Mouse (Mus musculus) olfactory bulb, adult 2 months (tissue): Measurements from ENCODE around the gene Srsf10. TPM values are rescaled to one million over a fixed set of nuclear protein-coding genes. Genes with fewer than 3 reads are reported as not detected.

Experiments
- H3K27ac ChIP-seq: fragments of 200-500 bp; 2 replicates; pipeline ENCODE4 v1.5.1; 2012; ENCODE audit warnings: low read depth, low read length; ENCODE audit not compliant: insufficient read depth
- H3K4me1 ChIP-seq: fragments of 200-500 bp; 2 replicates; pipeline ENCODE4 v1.6.1; 2012; ENCODE audit warnings: low read length; ENCODE audit not compliant: control insufficient read depth, insufficient read depth
- H3K4me3 ChIP-seq: fragments of 200-500 bp; 2 replicates; pipeline ENCODE4 v1.5.1; 2012; ENCODE audit warnings: mild to moderate bottlenecking, low read depth, low read length, moderate library complexity; ENCODE audit not compliant: insufficient read depth
- CTCF ChIP-seq: fragments of 200-500 bp; IDR thresholded peaks from 2 replicates; pipeline ENCODE4 v1.5.1; 2012; ENCODE audit warnings: low read depth, mild to moderate bottlenecking, low read length, moderate library complexity; ENCODE audit not compliant: insufficient read depth
- POLR2A ChIP-seq: fragments of 200-500 bp; IDR thresholded peaks from 2 replicates; pipeline ENCODE4 v1.6.1; 2012; ENCODE audit warnings: mild to moderate bottlenecking, low read depth, low read length, moderate library complexity; ENCODE audit not compliant: insufficient read depth
- WGBS: fragments of 180-500 bp; shearing (Covaris S2); methylation state at CpG from one replicate; pipeline ENCODE4 v1.1.7; 2018; 5-methylcytosine and 5-hydroxymethylcytosine counted together
- polyA plus RNA-seq: library from polyadenylated mRNA; stranded (reverse); fragments of >200 nt; gene quantifications from 2 replicates; pipeline ENCODE4 v1.2.4, GENCODE M21; 2012; ENCODE audit warnings: low replicate concordance; ENCODE audit not compliant: missing spikeins, insufficient read depth, insufficient read length

The Srsf10 gene
- polyA plus RNA-seq: not detected in 2 replicates

- TF ChIP-seq CTCF: no peak
- peak; percentile 76 for TF ChIP-seq POLR2A
- peaks cover 10% of the 10 kb centered on the region for H3K4me1 ChIP-seq
- under 1% methylated on average over 67 of the region's 67 CpGs for WGBS
- peak within 1 kb of the TSS; percentile 95 for H3K4me3 ChIP-seq
- peak within 1 kb of the TSS; percentile 100 for H3K27ac ChIP-seq
These were observed at the start of gene Srsf10 for GRCm38 (mm10) chr4:135855536-135856222. Gene Srsf10 (plus strand): TSS chr4:135855747.

GRCm38 (mm10) chr4:135814896-135815295, 40.7 kb upstream of the Srsf10 start:
- Histone ChIP-seq H3K27ac (no peak overlapping the region), H3K4me1 (no peaks in the 10 kb centered on the region), H3K4me3 (no peak overlapping the region)
- WGBS: 86% methylated on average over 7 of the region's 7 CpGs
- TF ChIP-seq CTCF: no peak
- no peak for TF ChIP-seq POLR2A

GRCm38 (mm10) chr4:135816905-135817622, 38.5 kb upstream of the Srsf10 start:
- Histone ChIP-seq H3K4me3 (no peak overlapping the region), H3K4me1 (no peaks in the 10 kb centered on the region), H3K27ac (no peak overlapping the region)
- WGBS: 29% methylated on average over 12 of the region's 12 CpGs
- TF ChIP-seq POLR2A: no peak
- TF ChIP-seq CTCF: no peak

- 94% methylated on average over 3 of the region's 3 CpGs for WGBS
- no peak overlapping the region for H3K4me3 ChIP-seq
- no peak overlapping the region for H3K27ac ChIP-seq
- no peaks in the 10 kb centered on the region for H3K4me1 ChIP-seq
- TF ChIP-seq POLR2A (no peak), CTCF (no peak)
These were observed 37.2 kb upstream of the Srsf10 start for GRCm38 (mm10) chr4:135818366-135818765.

GRCm38 (mm10) chr4:135819826-135820526, 35.6 kb upstream of the Srsf10 start:
- Histone ChIP-seq H3K4me1 (no peaks in the 10 kb centered on the region), H3K4me3 (no peak overlapping the region), H3K27ac (no peak overlapping the region)
- WGBS: 78% methylated on average over 17 of the region's 17 CpGs
- TF ChIP-seq POLR2A (no peak), CTCF (no peak)

GRCm38 (mm10) chr4:135821772-135822171, 33.8 kb upstream of the Srsf10 start:
- Histone ChIP-seq H3K4me1 (no peaks in the 10 kb centered on the region), H3K27ac (no peak overlapping the region), H3K4me3 (no peak overlapping the region)
- TF ChIP-seq CTCF: no peak
- TF ChIP-seq POLR2A: no peak
- WGBS: 94% methylated on average over 4 of the region's 4 CpGs

GRCm38 (mm10) chr4:135823298-135823697, 32.2 kb upstream of the Srsf10 start:
- Histone ChIP-seq H3K4me3 (no peak overlapping the region), H3K4me1 (peaks cover 1% of the 10 kb centered on the region), H3K27ac (no peak overlapping the region)
- TF ChIP-seq CTCF (no peak), POLR2A (no peak)
- 48% methylated on average over 2 of the region's 2 CpGs for WGBS

- whole genome bisulfite sequencing: 60% methylated on average over 8 of the region's 8 CpGs
- Histone ChIP-seq H3K4me1 (peaks cover 11% of the 10 kb centered on the region), H3K4me3 (no peak overlapping the region), H3K27ac (no peak overlapping the region)
- no peak for TF ChIP-seq CTCF
- no peak for TF ChIP-seq POLR2A
These were observed 31.3 kb upstream of the Srsf10 start for GRCm38 (mm10) chr4:135824254-135824653.
